ENCODE assay signal across 10 mouse cellular contexts in the genomic region with DNA sequence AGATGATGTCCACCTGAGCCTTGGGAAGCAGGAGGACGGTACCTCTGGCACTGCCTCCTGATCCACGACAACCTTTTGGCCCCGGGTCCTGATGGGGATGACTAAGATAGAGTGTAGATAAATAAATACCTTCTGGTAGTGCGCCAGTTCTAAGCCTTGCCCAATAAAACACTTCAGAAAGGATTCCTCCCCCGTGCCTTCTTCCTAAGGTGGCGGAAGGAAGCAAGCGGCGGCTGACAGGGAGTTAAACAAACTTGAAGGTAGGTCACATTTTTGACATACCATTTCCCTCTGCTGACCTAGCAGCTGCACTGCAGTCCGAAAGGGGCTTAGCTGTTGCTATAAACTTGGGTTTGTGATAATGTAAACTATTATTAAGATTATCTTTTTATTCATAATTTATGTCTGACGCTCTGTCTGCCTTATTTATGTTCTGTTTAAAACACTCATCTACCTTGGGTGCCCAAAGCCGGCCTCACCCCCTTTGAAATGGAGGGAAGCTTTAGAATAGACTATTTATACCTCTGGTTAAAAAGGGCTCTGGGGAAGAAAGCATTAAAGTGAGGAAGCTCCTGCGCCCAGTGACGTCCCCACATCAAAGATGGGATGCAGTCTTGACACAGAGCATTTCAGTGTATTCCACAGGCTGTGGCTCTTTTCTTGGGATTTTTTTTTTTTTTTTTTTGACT. TPM values are rescaled to one million over a fixed set of nuclear protein-coding genes. Genes with fewer than 3 reads are reported as not detected.
A peak's percentile ranks its signal among the peaks of the same experiment; 100 is the strongest.
DNase-seq lines count a peak whose midpoint lies in the region; ATAC-seq and TF ChIP-seq lines count a peak whose summit lies in the region.
"Had no signal": no experiment of that assay in that cellular context is flagged by ENCODE, and none has a peak within 500 bp of the region (broad histone marks: within the 10 kb centered on the region; RNA-seq: fewer than 3 reads in every experiment).

No protein-coding gene starts in this region.

- no peaks in the 10 kb centered on the region for H3K36me3 ChIP-seq in kidney, embryonic 14.5 days (ENCODE audit: control insufficient read depth, insufficient read depth, low read length)
- H3K36me3 ChIP-seq in intestine, embryonic 15.5 days = no peaks in the 10 kb centered on the region
- no peaks in the 10 kb centered on the region for H3K36me3 ChIP-seq in liver, postnatal 0 days (replicated peaks; ENCODE audit: insufficient read depth, low read length)
- H3K36me3 ChIP-seq: hindbrain, embryonic 15.5 days had no signal

- H3K9ac ChIP-seq in kidney, embryonic 14.5 days (ENCODE audit: low read depth, low read length) = no peak overlapping the region
- no peak overlapping the region for H3K9ac ChIP-seq in intestine, embryonic 15.5 days
- H3K9ac ChIP-seq in liver, postnatal 0 days (replicated peaks) = no peak overlapping the region
- H3K9ac ChIP-seq: hindbrain, embryonic 15.5 days had no signal

- peak; percentile 64 for DNase-seq in embryo, embryonic 11 days
- DNase-seq in embryo, embryonic 9.5 days (ENCODE audit: extremely low spot score) = no peak
- DNase-seq in kidney, adult 8-10 months = no peak
- peak; percentile 34 for DNase-seq in lung, postnatal 36 days
- no peak for DNase-seq in cerebellum, postnatal 25 days
- no peak for DNase-seq in liver, postnatal 0 days
- DNase-seq: layer of hippocampus, postnatal 36 days had no signal

- 0 out of 2 replicates have a peak overlapping the region, but pooled peaks have one; percentile 37 for H3K27ac ChIP-seq in kidney, embryonic 14.5 days (ENCODE audit: low read depth, low read length)
- peak overlapping the region; percentile 3; the same call in 1 of the 2 replicates for H3K27ac ChIP-seq in intestine, embryonic 15.5 days
- H3K27ac ChIP-seq in liver, postnatal 0 days (ENCODE audit: low read depth) = no peak overlapping the region
- H3K27ac ChIP-seq: hindbrain, embryonic 15.5 days had no signal

- H3K4me3 ChIP-seq in kidney, embryonic 14.5 days (ENCODE audit: low read length) = no peak overlapping the region
- no peak overlapping the region for H3K4me3 ChIP-seq in intestine, embryonic 15.5 days (replicated peaks)
- H3K4me3 ChIP-seq in liver, postnatal 0 days (ENCODE audit: low read depth, low read length) = no peak overlapping the region
- H3K4me3 ChIP-seq: hindbrain, embryonic 15.5 days had no signal

- ATAC-seq in kidney, embryonic 14.5 days (ENCODE audit: low FRiP score, low TSS enrichment) = peak; percentile 71
- ATAC-seq in intestine, embryonic 15.5 days = peak; percentile 72
- no peak for ATAC-seq in liver, postnatal 0 days

- no peak overlapping the region for H3K4me2 ChIP-seq in kidney, embryonic 14.5 days (replicated peaks; ENCODE audit: low read depth, low read length)
- peak overlapping the region; percentile 7; the same call in 1 of the 2 replicates for H3K4me2 ChIP-seq in intestine, embryonic 15.5 days (replicated peaks)
- no peak overlapping the region for H3K4me2 ChIP-seq in liver, postnatal 0 days (ENCODE audit: low read depth, low read length)
- H3K4me2 ChIP-seq: hindbrain, embryonic 15.5 days had no signal

- whole genome bisulfite sequencing in kidney, embryonic 14.5 days = 10% methylated on average over 13 of the region's 13 CpGs
- WGBS in intestine, embryonic 15.5 days = 12% methylated on average over 13 of the region's 13 CpGs
- 19% methylated on average over 13 of the region's 13 CpGs for WGBS in liver, postnatal 0 days (ENCODE audit: insufficient replicate concordance)

- no peaks in the 10 kb centered on the region for H3K9me3 ChIP-seq in kidney, embryonic 14.5 days (ENCODE audit: control insufficient read depth, low read length)
- H3K9me3 ChIP-seq in intestine, embryonic 15.5 days = no peaks in the 10 kb centered on the region
- no peaks in the 10 kb centered on the region for H3K9me3 ChIP-seq in liver, postnatal 0 days (ENCODE audit: low read length)
- H3K9me3 ChIP-seq: hindbrain, embryonic 15.5 days had no signal

- TF ChIP-seq EP300 in liver, postnatal 0 days (IDR thresholded peaks at IDR 0.05; ENCODE audit: low read depth) = no peak

- no peak for TF ChIP-seq CTCF in liver, postnatal 0 days (IDR thresholded peaks at IDR 0.05; ENCODE audit: low read depth)

- H3K27me3 ChIP-seq in kidney, embryonic 14.5 days (ENCODE audit: control insufficient read depth, insufficient read depth, low read length) = no peaks in the 10 kb centered on the region
- no peaks in the 10 kb centered on the region for H3K27me3 ChIP-seq in intestine, embryonic 15.5 days (replicated peaks)
- peaks cover 15% of the 10 kb centered on the region; the same call in 1 of the 2 replicates for H3K27me3 ChIP-seq in liver, postnatal 0 days (ENCODE audit: insufficient read depth, low read length)
- H3K27me3 ChIP-seq: hindbrain, embryonic 15.5 days had no signal

- peaks cover 33% of the 10 kb centered on the region for H3K4me1 ChIP-seq in kidney, embryonic 14.5 days (ENCODE audit: control insufficient read depth, insufficient read depth, low read length)
- peaks cover 26% of the 10 kb centered on the region for H3K4me1 ChIP-seq in intestine, embryonic 15.5 days (replicated peaks)
- no peaks in the 10 kb centered on the region for H3K4me1 ChIP-seq in liver, postnatal 0 days (ENCODE audit: insufficient read depth)

RNA-seq across cellular contexts. Expression of a gene that starts 19.9 kb away (rescaled TPM):
- 6.8 and 9.2 TPM in 2 replicates for polyA plus RNA-seq in kidney, embryonic 14.5 days (2014; fragmentation: Nextera tagmentation; extraction: Ambion mirVana)
- polyA plus RNA-seq in intestine, embryonic 15.5 days (2015; fragmentation: Nextera tagmentation; extraction: Ambion mirVana) = 1.9 and 2.4 TPM in 2 replicates
- polyA plus RNA-seq in liver, postnatal 0 days (2015; fragmentation: Nextera tagmentation; extraction: Ambion mirVana) = 0.11 and 0.12 TPM in 2 replicates

RNA-seq across cellular contexts. Expression of a gene that starts 56.0 kb away (rescaled TPM):
- 7.7 and 15.0 TPM in 2 replicates for polyA plus RNA-seq in kidney, embryonic 14.5 days (2014; fragmentation: Nextera tagmentation; extraction: Ambion mirVana)
- 12.7 and 13.9 TPM in 2 replicates for polyA plus RNA-seq in intestine, embryonic 15.5 days (2015; fragmentation: Nextera tagmentation; extraction: Ambion mirVana)
- polyA plus RNA-seq in liver, postnatal 0 days (2015; fragmentation: Nextera tagmentation; extraction: Ambion mirVana) = 7.7 and 11.4 TPM in 2 replicates

Comparison
In these comparisons a context has a peak if more than half of its experiments do, and no peak if none do; other contexts are left out.
1. DNase-seq: peak in embryo, embryonic 11 days (single experiment) and lung, postnatal 36 days (single experiment); none in embryo, embryonic 9.5 days (single experiment), kidney, adult 8-10 months (0 of 2), cerebellum, postnatal 25 days (0 of 2) and liver, postnatal 0 days (single experiment).